Mouse (Mus musculus) hindbrain, embryonic 12.5 days (tissue): ENCODE results near the gene Tmsb10. TPM values are rescaled to one million over a fixed set of nuclear protein-coding genes. Genes with fewer than 3 reads are reported as not detected.

Experiments
- ATAC-seq: fragments of 200-750 bp; cut with Nextera tagmentation; 2 replicates; pipeline ENCODE4 v1.8.0; 2017; ENCODE audit warnings: moderate TSS enrichment; ENCODE audit not compliant: low FRiP score
- H3K27ac ChIP-seq: fragments of 300-500 bp; sonication (generic); 2 replicates; pipeline ENCODE4 v1.5.1; 2016; ENCODE audit warnings: mild to moderate bottlenecking
- H3K27me3 ChIP-seq: fragments of 300-500 bp; sonication (generic); 2 replicates; pipeline ENCODE4 v1.6.1; 2016; ENCODE audit warnings: mild to moderate bottlenecking
- H3K36me3 ChIP-seq: fragments of 300-500 bp; sonication (generic); 2 replicates; pipeline ENCODE4 v1.6.1; 2016; ENCODE audit warnings: mild to moderate bottlenecking
- H3K4me1 ChIP-seq: fragments of 300-500 bp; sonication (generic); 2 replicates; pipeline ENCODE4 v1.6.1; 2016
- H3K4me2 ChIP-seq: fragments of 300-500 bp; sonication (generic); replicated peaks from 2 replicates; pipeline ENCODE4 v1.6.1; 2016; ENCODE audit warnings: mild to moderate bottlenecking
- H3K4me3 ChIP-seq: fragments of 300-500 bp; sonication (generic); 2 replicates; pipeline ENCODE4 v1.5.1; 2016; ENCODE audit warnings: mild to moderate bottlenecking
- H3K9ac ChIP-seq: fragments of 300-500 bp; sonication (generic); 2 replicates; pipeline ENCODE4 v1.6.1; 2016; ENCODE audit warnings: mild to moderate bottlenecking, moderate library complexity
- H3K9me3 ChIP-seq: fragments of 300-500 bp; sonication (generic); replicated peaks from 2 replicates; pipeline ENCODE4 v1.6.1; 2016; ENCODE audit warnings: mild to moderate bottlenecking
- WGBS: fragments of 180-500 bp; shearing (Covaris S2); methylation state at CpG from one replicate; pipeline ENCODE4 v1.1.7; 2016; 5-methylcytosine and 5-hydroxymethylcytosine counted together
- polyA plus RNA-seq: library from polyadenylated mRNA; unstranded; fragments of >200 nt; fragmentation: Nextera tagmentation; extraction: Ambion mirVana; gene quantifications from 2 replicates; pipeline ENCODE4 v1.2.1, GENCODE M21; 2016

Tmsb10 gene
- polyA plus RNA-seq, 1 experiment from 2014 or later: 5,652 TPM

- Histone ChIP-seq H3K9me3 (no peaks in the 10 kb centered on the region), H3K9ac (no peak overlapping the region), H3K4me2 (no peak overlapping the region), H3K4me3 (no peak overlapping the region), H3K27ac (no peak overlapping the region), H3K36me3 (no peaks in the 10 kb centered on the region), H3K4me1 (peaks cover 4% of the 10 kb centered on the region; the same call in 1 of the 2 replicates), H3K27me3 (no peaks in the 10 kb centered on the region)
- 16% methylated on average over 9 of the region's 9 CpGs for WGBS
- ATAC-seq: no peak
Observed at GRCm38 (mm10) chr6:72926755-72927482, 31.6 kb downstream of the Tmsb10 start.

GRCm38 (mm10) chr6:72926031-72926430 lies 32.5 kb downstream of the Tmsb10 start:
- Histone ChIP-seq H3K36me3 (no peaks in the 10 kb centered on the region), H3K9me3 (no peaks in the 10 kb centered on the region), H3K4me1 (peaks cover 4% of the 10 kb centered on the region; the same call in 1 of the 2 replicates), H3K4me2 (no peak overlapping the region), H3K27ac (no peak overlapping the region), H3K9ac (no peak overlapping the region), H3K4me3 (no peak overlapping the region), H3K27me3 (no peaks in the 10 kb centered on the region)
- no peak for ATAC-seq
- 81% methylated on average over 4 of the region's 4 CpGs for WGBS

- no peak for ATAC-seq
- no peaks in the 10 kb centered on the region for H3K9me3 ChIP-seq
- H3K27me3 ChIP-seq: no peaks in the 10 kb centered on the region
- no peak overlapping the region for H3K9ac ChIP-seq
- no peaks in the 10 kb centered on the region for H3K36me3 ChIP-seq
- H3K4me2 ChIP-seq: no peak overlapping the region
- no peak overlapping the region for H3K27ac ChIP-seq
- no peak overlapping the region for H3K4me3 ChIP-seq
- WGBS: 83% methylated on average over 8 of the region's 8 CpGs
- peaks cover 4% of the 10 kb centered on the region; the same call in 1 of the 2 replicates for H3K4me1 ChIP-seq
Observed at GRCm38 (mm10) chr6:72923381-72923780, 35.2 kb downstream of the Tmsb10 start.

- H3K27ac ChIP-seq: no peak overlapping the region
- H3K9me3 ChIP-seq: no peaks in the 10 kb centered on the region
- H3K4me3 ChIP-seq: no peak overlapping the region
- no peaks in the 10 kb centered on the region for H3K27me3 ChIP-seq
- WGBS: 92% methylated on average over 3 of the region's 3 CpGs
- no peak for ATAC-seq
- H3K4me2 ChIP-seq: no peak overlapping the region
- H3K36me3 ChIP-seq: no peaks in the 10 kb centered on the region
- H3K4me1 ChIP-seq: no peaks in the 10 kb centered on the region
- H3K9ac ChIP-seq: no peak overlapping the region
Observed at GRCm38 (mm10) chr6:72921081-72921480, 37.5 kb downstream of the Tmsb10 start.

GRCm38 (mm10) chr6:72918510-72919033 lies 40.0 kb downstream of the Tmsb10 start:
- Histone ChIP-seq H3K4me1 (no peaks in the 10 kb centered on the region), H3K9ac (no peak overlapping the region), H3K36me3 (no peaks in the 10 kb centered on the region), H3K4me3 (no peak overlapping the region), H3K27ac (no peak overlapping the region), H3K4me2 (no peak overlapping the region), H3K27me3 (no peaks in the 10 kb centered on the region), H3K9me3 (no peaks in the 10 kb centered on the region)
- 71% methylated on average over 9 of the region's 9 CpGs for WGBS
- no peak for ATAC-seq

- no peaks in the 10 kb centered on the region for H3K9me3 ChIP-seq
- no peaks in the 10 kb centered on the region for H3K4me1 ChIP-seq
- H3K27ac ChIP-seq: no peak overlapping the region
- no peak overlapping the region for H3K9ac ChIP-seq
- no peak for ATAC-seq
- WGBS: 80% methylated on average over 7 of the region's 7 CpGs
- no peak overlapping the region for H3K4me2 ChIP-seq
- no peaks in the 10 kb centered on the region for H3K27me3 ChIP-seq
- H3K36me3 ChIP-seq: no peaks in the 10 kb centered on the region
- H3K4me3 ChIP-seq: no peak overlapping the region
Observed at GRCm38 (mm10) chr6:72916330-72916729, 42.2 kb downstream of the Tmsb10 start.

- H3K4me3 ChIP-seq: no peak overlapping the region
- H3K27ac ChIP-seq: no peak overlapping the region
- H3K4me1 ChIP-seq: no peaks in the 10 kb centered on the region
- H3K36me3 ChIP-seq: no peaks in the 10 kb centered on the region
- WGBS: 84% methylated on average over 6 of the region's 6 CpGs
- ATAC-seq: no peak
- H3K9ac ChIP-seq: no peak overlapping the region
- H3K4me2 ChIP-seq: no peak overlapping the region
- no peaks in the 10 kb centered on the region for H3K27me3 ChIP-seq
- H3K9me3 ChIP-seq: no peaks in the 10 kb centered on the region
Observed at GRCm38 (mm10) chr6:72914087-72914749, 44.3 kb downstream of the Tmsb10 start.

- no peaks in the 10 kb centered on the region for H3K36me3 ChIP-seq
- no peak overlapping the region for H3K27ac ChIP-seq
- ATAC-seq: no peak
- no peaks in the 10 kb centered on the region for H3K27me3 ChIP-seq
- no peaks in the 10 kb centered on the region for H3K4me1 ChIP-seq
- no peak overlapping the region for H3K4me2 ChIP-seq
- H3K9me3 ChIP-seq: no peaks in the 10 kb centered on the region
- no peak overlapping the region for H3K4me3 ChIP-seq
- no peak overlapping the region for H3K9ac ChIP-seq
- WGBS: 66% methylated on average over 4 of the region's 4 CpGs
Observed at GRCm38 (mm10) chr6:72911261-72911660, 47.3 kb downstream of the Tmsb10 start.

Other genes starting within 250 kb of the Tmsb10 start
- gene Tcf7l1, start 169.5 kb downstream of the Tmsb10 start, polyA plus RNA-seq: 24.2 and 24.7 TPM in 2 replicates
- 46.5 and 49.0 TPM in 2 replicates for gene Kcmf1, start 58.8 kb downstream of the Tmsb10 start, polyA plus RNA-seq